Mouse (Mus musculus) limb, embryonic 11.5 days (tissue): Measurements from ENCODE around the gene Trmt13. TPM values are rescaled to one million over a fixed set of nuclear protein-coding genes. Genes with fewer than 3 reads are reported as not detected.

ENCODE experiments used
- ATAC-seq: fragments of 200-750 bp; cut with Nextera tagmentation; 2 replicates; pipeline ENCODE4 v1.8.0; 2017; ENCODE audit warnings: low read depth; ENCODE audit not compliant: insufficient number of reproducible peaks, low FRiP score, low TSS enrichment
- DNase-seq: peaks from one replicate; pipeline ENCODE4 v3.0.0-alpha.2; 2015; ENCODE audit warnings: low spot score
- H3K27ac ChIP-seq: fragments of 300-500 bp; sonication (generic); replicated peaks from 2 replicates; pipeline ENCODE4 v1.5.1; 2014; ENCODE audit warnings: low read depth, mild to moderate bottlenecking, low read length
- H3K27me3 ChIP-seq: fragments of 300-500 bp; sonication (generic); 2 replicates; pipeline ENCODE4 v1.6.1; 2014; ENCODE audit warnings: mild to moderate bottlenecking, low read length, mixed read lengths; ENCODE audit not compliant: control insufficient read depth, insufficient read depth
- H3K36me3 ChIP-seq: fragments of 300-500 bp; sonication (generic); 2 replicates; pipeline ENCODE4 v1.6.1; 2014; ENCODE audit warnings: mild to moderate bottlenecking, low read length, moderate library complexity, mixed read lengths; ENCODE audit not compliant: control insufficient read depth, insufficient read depth
- H3K4me1 ChIP-seq: fragments of 300-500 bp; sonication (generic); 2 replicates; pipeline ENCODE4 v1.6.1; 2014; ENCODE audit warnings: low read length, mixed read lengths; ENCODE audit not compliant: control insufficient read depth, insufficient read depth
- H3K4me2 ChIP-seq: fragments of 300-500 bp; sonication (generic); 2 replicates; pipeline ENCODE4 v1.6.1; 2014; ENCODE audit warnings: low read depth, mild to moderate bottlenecking, moderate library complexity; ENCODE audit not compliant: severe bottlenecking
- H3K4me3 ChIP-seq: fragments of 300-500 bp; sonication (generic); 2 replicates; pipeline ENCODE4 v1.5.1; 2014; ENCODE audit warnings: low read depth, low read length
- H3K9ac ChIP-seq: fragments of 300-500 bp; sonication (generic); 2 replicates; pipeline ENCODE4 v1.6.1; 2014; ENCODE audit warnings: mild to moderate bottlenecking, low read length
- H3K9me3 ChIP-seq: fragments of 300-500 bp; sonication (generic); 2 replicates; pipeline ENCODE4 v1.6.1; 2016; ENCODE audit warnings: low read length; ENCODE audit not compliant: control insufficient read depth
- WGBS: fragments of 180-500 bp; shearing (Covaris S2); extraction: QIAGEN DNeasy Blood & Tissue Kit; methylation state at CpG from one replicate; pipeline ENCODE4 v1.1.7; 2014; 5-methylcytosine and 5-hydroxymethylcytosine counted together
- polyA plus RNA-seq: library from polyadenylated mRNA; unstranded; fragments of >200 nt; fragmentation: Nextera tagmentation; extraction: Ambion mirVana; gene quantifications from 2 replicates; pipeline ENCODE4 v1.2.1, GENCODE M21; 2014

The Trmt13 gene
- polyA plus RNA-seq, 1 experiment from 2014 or later = 26.2 TPM

- no peak overlapping the region for H3K4me3 ChIP-seq
- H3K27me3 ChIP-seq = no peaks in the 10 kb centered on the region
- no peak overlapping the region for H3K4me2 ChIP-seq
- no peak for DNase-seq
- no peak overlapping the region for H3K9ac ChIP-seq
- H3K4me1 ChIP-seq = no peaks in the 10 kb centered on the region
- no peak for ATAC-seq
- no peak overlapping the region for H3K27ac ChIP-seq
- H3K9me3 ChIP-seq = no peaks in the 10 kb centered on the region
- peaks cover 26% of the 10 kb centered on the region; the same call in 1 of the 2 replicates for H3K36me3 ChIP-seq
- 90% methylated on average over 7 of the region's 7 CpGs for WGBS
Measured at GRCm38 (mm10) chr3:116638572-116638971, 24.2 kb upstream of the Trmt13 start.

- Histone ChIP-seq H3K4me3 (no peak overlapping the region), H3K4me1 (no peaks in the 10 kb centered on the region), H3K9ac (no peak overlapping the region), H3K27me3 (no peaks in the 10 kb centered on the region), H3K27ac (no peak overlapping the region), H3K9me3 (no peaks in the 10 kb centered on the region), H3K36me3 (peaks cover 22% of the 10 kb centered on the region; the same call in 1 of the 2 replicates), H3K4me2 (no peak overlapping the region)
- DNase-seq (no peak), ATAC-seq (no peak)
- 87% methylated on average over 9 of the region's 9 CpGs for WGBS
Measured at GRCm38 (mm10) chr3:116637693-116638476, 23.5 kb upstream of the Trmt13 start.

GRCm38 (mm10) chr3:116635799-116636198 is 21.4 kb upstream of the Trmt13 start:
- Histone ChIP-seq H3K9me3 (no peaks in the 10 kb centered on the region), H3K9ac (no peak overlapping the region), H3K4me3 (no peak overlapping the region), H3K36me3 (peaks cover 17% of the 10 kb centered on the region; the same call in 1 of the 2 replicates), H3K4me2 (no peak overlapping the region), H3K4me1 (no peaks in the 10 kb centered on the region), H3K27ac (no peak overlapping the region), H3K27me3 (no peaks in the 10 kb centered on the region)
- DNase-seq = no peak
- 84% methylated on average over 5 of the region's 5 CpGs for WGBS
- no peak for ATAC-seq

- WGBS = 94% methylated on average over 8 of the region's 8 CpGs
- Histone ChIP-seq H3K27ac (no peak overlapping the region), H3K36me3 (peaks cover 10% of the 10 kb centered on the region; the same call in 1 of the 2 replicates), H3K9ac (no peak overlapping the region), H3K4me2 (no peak overlapping the region), H3K4me1 (no peaks in the 10 kb centered on the region), H3K4me3 (no peak overlapping the region), H3K27me3 (no peaks in the 10 kb centered on the region), H3K9me3 (no peaks in the 10 kb centered on the region)
- ATAC-seq = no peak
- no peak for DNase-seq
Measured at GRCm38 (mm10) chr3:116634853-116635252, 20.5 kb upstream of the Trmt13 start.

GRCm38 (mm10) chr3:116634091-116634490 is 19.7 kb upstream of the Trmt13 start:
- WGBS = 95% methylated on average over 3 of the region's 3 CpGs
- no peak for ATAC-seq
- H3K4me2 ChIP-seq = no peak overlapping the region

GRCm38 (mm10) chr3:116632971-116633370 is 18.6 kb upstream of the Trmt13 start:
- Histone ChIP-seq H3K36me3 (peaks cover 6% of the 10 kb centered on the region; the same call in 1 of the 2 replicates), H3K9me3 (no peaks in the 10 kb centered on the region), H3K4me2 (no peak overlapping the region), H3K4me1 (no peaks in the 10 kb centered on the region), H3K4me3 (no peak overlapping the region), H3K27ac (no peak overlapping the region), H3K27me3 (no peaks in the 10 kb centered on the region), H3K9ac (no peak overlapping the region)
- no peak for DNase-seq
- 93% methylated on average over 3 of the region's 3 CpGs for WGBS
- ATAC-seq = no peak

More at GRCm38 (mm10) chr3:116634091-116634490, 19.7 kb upstream of the Trmt13 start:
- no peak for DNase-seq
- no peaks in the 10 kb centered on the region for H3K4me1 ChIP-seq
- no peaks in the 10 kb centered on the region for H3K9me3 ChIP-seq
- H3K4me3 ChIP-seq = no peak overlapping the region
- H3K27me3 ChIP-seq = no peaks in the 10 kb centered on the region
- H3K36me3 ChIP-seq = peaks cover 10% of the 10 kb centered on the region; the same call in 1 of the 2 replicates
- no peak overlapping the region for H3K9ac ChIP-seq
- no peak overlapping the region for H3K27ac ChIP-seq

- Histone ChIP-seq H3K4me3 (no peak overlapping the region), H3K4me2 (no peak overlapping the region), H3K36me3 (no peaks in the 10 kb centered on the region; the same call in 1 of the 2 replicates), H3K27ac (no peak overlapping the region), H3K9me3 (no peaks in the 10 kb centered on the region), H3K9ac (no peak overlapping the region), H3K4me1 (no peaks in the 10 kb centered on the region), H3K27me3 (no peaks in the 10 kb centered on the region)
- DNase-seq (no peak), ATAC-seq (no peak)
- WGBS = 100% methylated on average over 1 of the region's 1 CpGs
Measured at GRCm38 (mm10) chr3:116631459-116631858, 17.1 kb upstream of the Trmt13 start.

- ATAC-seq = no peak
- H3K4me3 ChIP-seq = no peak overlapping the region
- no peaks in the 10 kb centered on the region for H3K9me3 ChIP-seq
- H3K36me3 ChIP-seq = peaks cover 3% of the 10 kb centered on the region; the same call in 1 of the 2 replicates
- no peak overlapping the region for H3K9ac ChIP-seq
- no peaks in the 10 kb centered on the region for H3K27me3 ChIP-seq
- DNase-seq = no peak
- 91% methylated on average over 7 of the region's 7 CpGs for WGBS
- no peak overlapping the region for H3K4me2 ChIP-seq
- H3K27ac ChIP-seq = no peak overlapping the region
- H3K4me1 ChIP-seq = no peaks in the 10 kb centered on the region
Measured at GRCm38 (mm10) chr3:116622641-116623040, 8.3 kb upstream of the Trmt13 start.
